Mouse (Mus musculus): ENCODE data around the gene Zzz3.

GRCm38 (mm10) chr3:152453163-152453562 is 57.9 kb downstream of the Zzz3 start:
- TF ChIP-seq POLR2A (IDR thresholded peaks at IDR 0.05; ENCODE audit: low read depth, low read length) (no peak), CTCF (IDR thresholded peaks at IDR 0.05; ENCODE audit: borderline replicate concordance, insufficient read depth, low read length) (no peak)
